Comparison of ENCODE assay signal across 28 mouse cellular contexts in the genomic region with DNA sequence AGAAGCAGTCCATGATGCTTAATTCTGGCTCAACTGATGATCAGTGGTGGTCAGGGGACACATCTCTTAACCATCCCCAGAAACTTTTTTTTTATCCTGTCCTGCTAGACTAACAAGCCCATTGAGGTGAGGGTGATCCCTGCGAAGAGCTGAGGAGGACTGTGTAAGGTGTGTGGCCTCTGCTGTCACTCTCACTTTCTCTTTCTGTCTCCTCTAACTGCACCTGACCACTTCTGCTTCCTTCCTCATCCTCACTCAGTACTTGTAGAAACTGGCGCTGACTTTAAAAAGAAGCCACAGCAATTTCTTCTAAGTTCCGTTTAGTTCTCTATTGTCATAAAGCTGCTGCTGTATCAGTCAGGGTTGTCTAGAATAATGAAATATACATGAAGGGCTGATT. TPM values are rescaled to one million over a fixed set of nuclear protein-coding genes. Genes with fewer than 3 reads are reported as not detected.
DNase-seq lines count a peak whose midpoint lies in the region; ATAC-seq and TF ChIP-seq lines count a peak whose summit lies in the region.
"Had no signal": no experiment of that assay in that cellular context is flagged by ENCODE, and none has a peak within 500 bp of the region (broad histone marks: within the 10 kb centered on the region; RNA-seq: fewer than 3 reads in every experiment).

No protein-coding gene starts in this region.

- DNase-seq in A20 (ENCODE audit: low read depth, low spot score) (peak; percentile 16), CH12.LX (ENCODE audit: extremely low read depth) (peak; percentile 9)
- DNase-seq in hindbrain, postnatal 0 days (ENCODE audit: low spot score): no peak
- no peak for DNase-seq in gastrocnemius, adult 8-10 months (ENCODE audit: low spot score in 2 of 2)
- DNase-seq: adrenal gland, adult 8-10 months; adrenal gland, postnatal 14 days; adrenal gland, postnatal 36 days; B cell, adult 2 months; cerebellum, adult 11-12 months; cerebellum, adult 2 months; cerebellum, adult 9-10 months; cerebellum, postnatal 10 days; cerebellum, postnatal 25 days; embryo, embryonic 11 days; forebrain, postnatal 0 days had no signal

- WGBS in hindbrain, postnatal 0 days: 87% methylated on average over 3 of the region's 3 CpGs
- WGBS in forebrain, embryonic 12.5 days: 93% methylated on average over 3 of the region's 3 CpGs

- no peak overlapping the region for H3K4me2 ChIP-seq in CH12.LX (ENCODE audit: insufficient read depth, low read depth, poor library complexity, severe bottlenecking)
- no peak overlapping the region for H3K4me2 ChIP-seq in hindbrain, postnatal 0 days (ENCODE audit: low read depth, low read length)
- no peak overlapping the region for H3K4me2 ChIP-seq in forebrain, embryonic 12.5 days
- H3K4me2 ChIP-seq: embryonic facial prominence, embryonic 13.5 days; embryonic facial prominence, embryonic 15.5 days; forebrain, embryonic 13.5 days; forebrain, embryonic 15.5 days had no signal

- H3K4me3 ChIP-seq in CH12.LX (replicated peaks in 1 of 3; ENCODE audit: low read depth in 2 of 3, low read length in 2 of 3, poor library complexity in 1 of 3): no peak overlapping the region
- H3K4me3 ChIP-seq in hindbrain, postnatal 0 days (ENCODE audit: low read length): no peak overlapping the region
- no peak overlapping the region for H3K4me3 ChIP-seq in forebrain, embryonic 12.5 days (replicated peaks)
- H3K4me3 ChIP-seq: embryonic facial prominence, embryonic 13.5 days; embryonic facial prominence, embryonic 15.5 days; erythroblast, embryonic 14.5 days; forebrain, embryonic 10.5 days; forebrain, embryonic 13.5 days; forebrain, embryonic 15.5 days had no signal

- in situ Hi-C loops in CH12.LX (cut with MboI; ENCODE audit: low pct_ligation_motif_present, low pct_unique_long_range_greater_than_20kb, low sequenced_read_pairs): no loop called here

- H3K36me3 ChIP-seq in CH12.LX (replicated peaks in 1 of 2; ENCODE audit: control insufficient read depth in 1 of 2, insufficient read depth in 1 of 2, low read length in 1 of 2): no peaks in the 10 kb centered on the region
- H3K36me3 ChIP-seq in hindbrain, postnatal 0 days (ENCODE audit: insufficient read depth, low read length): no peaks in the 10 kb centered on the region
- H3K36me3 ChIP-seq in forebrain, embryonic 12.5 days (replicated peaks): no peaks in the 10 kb centered on the region
- H3K36me3 ChIP-seq: embryonic facial prominence, embryonic 13.5 days; embryonic facial prominence, embryonic 15.5 days; forebrain, embryonic 10.5 days; forebrain, embryonic 15.5 days had no signal

- no peaks in the 10 kb centered on the region for H3K9me3 ChIP-seq in CH12.LX (replicated peaks; ENCODE audit: low read length)
- H3K9me3 ChIP-seq in hindbrain, postnatal 0 days (ENCODE audit: low read length): no peaks in the 10 kb centered on the region
- H3K9me3 ChIP-seq in forebrain, embryonic 12.5 days: no peaks in the 10 kb centered on the region
- H3K9me3 ChIP-seq: embryonic facial prominence, embryonic 13.5 days; embryonic facial prominence, embryonic 15.5 days; forebrain, embryonic 13.5 days; forebrain, embryonic 15.5 days had no signal

- H3K79me2 ChIP-seq in CH12.LX (replicated peaks; ENCODE audit: control insufficient read depth, extremely low read depth, insufficient read depth, poor library complexity, severe bottlenecking): no peaks in the 10 kb centered on the region

- peaks cover 2 to 20% of the 10 kb centered on the region in 2 experiments; a peak in 3 of 4 replicates for H3K4me1 ChIP-seq in CH12.LX (ENCODE audit: control insufficient read depth in 1 of 2, insufficient read depth in 2 of 2)
- no peaks in the 10 kb centered on the region for H3K4me1 ChIP-seq in hindbrain, postnatal 0 days (ENCODE audit: insufficient read depth, low read length)
- H3K4me1 ChIP-seq in forebrain, embryonic 12.5 days: no peaks in the 10 kb centered on the region
- H3K4me1 ChIP-seq: embryonic facial prominence, embryonic 13.5 days; embryonic facial prominence, embryonic 15.5 days; forebrain, embryonic 13.5 days; forebrain, embryonic 15.5 days had no signal

- no peak for TF ChIP-seq POLR2A in CH12.LX (IDR thresholded peaks at IDR 0.05; ENCODE audit: low read depth, low read length)

- H3K9ac ChIP-seq in CH12.LX (ENCODE audit: insufficient read depth, low read depth): no peak overlapping the region
- H3K9ac ChIP-seq in hindbrain, postnatal 0 days (replicated peaks; ENCODE audit: low read length): no peak overlapping the region
- H3K9ac ChIP-seq in forebrain, embryonic 12.5 days: no peak overlapping the region
- H3K9ac ChIP-seq: embryonic facial prominence, embryonic 13.5 days; embryonic facial prominence, embryonic 15.5 days; forebrain, embryonic 13.5 days; forebrain, embryonic 15.5 days; forebrain, postnatal 0 days had no signal

- no peaks in the 10 kb centered on the region for H3K27me3 ChIP-seq in CH12.LX (replicated peaks)
- H3K27me3 ChIP-seq in hindbrain, postnatal 0 days (ENCODE audit: insufficient read depth, low read length): no peaks in the 10 kb centered on the region
- no peaks in the 10 kb centered on the region for H3K27me3 ChIP-seq in forebrain, embryonic 12.5 days
- H3K27me3 ChIP-seq: embryonic facial prominence, embryonic 13.5 days; forebrain, embryonic 13.5 days; forebrain, embryonic 15.5 days had no signal

- TF ChIP-seq CTCF in CH12.LX (conservative IDR thresholded peaks at IDR 0.05 in 1 of 2, IDR thresholded peaks at IDR 0.05 in 1 of 2; ENCODE audit: low read depth in 2 of 2, low read length in 2 of 2): no peak
- no peak for TF ChIP-seq CTCF in hindbrain, postnatal 0 days (IDR thresholded peaks at IDR 0.05; ENCODE audit: low read depth)

- dilution Hi-C loops in CH12.LX (cut with MboI; ENCODE audit: extremely low pct_ligation_motif_present, extremely low pct_unique_long_range_greater_than_20kb, low sequenced_read_pairs): no loop called here

- peak; percentile 40 for ATAC-seq in granulocyte monocyte progenitor cell, adult 5-6 weeks (replicated peaks; ENCODE audit: poor library complexity, severe bottlenecking)
- peak; percentile 47; the same call in 1 of the 2 replicates for ATAC-seq in megakaryocyte, adult 5-6 weeks (ENCODE audit: poor library complexity, severe bottlenecking)
- ATAC-seq in activated CD4-positive, CD25-positive, alpha-beta regulatory T cell, adult 4 months: no peak
- ATAC-seq in hindbrain, postnatal 0 days: no peak
- no peak for ATAC-seq in forebrain, embryonic 12.5 days (ENCODE audit: low FRiP score)
- ATAC-seq: CD4-positive, CD25-positive, alpha-beta regulatory T cell, adult 4 months; forebrain, embryonic 13.5 days; forebrain, embryonic 15.5 days; forebrain, postnatal 0 days had no signal

- TF ChIP-seq RAD21 in CH12.LX (IDR thresholded peaks at IDR 0.05; ENCODE audit: low read depth, low read length): no peak

- no peak overlapping the region for H3K27ac ChIP-seq in CH12.LX (ENCODE audit: insufficient read depth, low read depth)
- no peak overlapping the region for H3K27ac ChIP-seq in hindbrain, postnatal 0 days
- H3K27ac ChIP-seq in forebrain, embryonic 12.5 days: no peak overlapping the region
- H3K27ac ChIP-seq: embryonic facial prominence, embryonic 13.5 days; embryonic facial prominence, embryonic 15.5 days; forebrain, embryonic 10.5 days; forebrain, embryonic 13.5 days; forebrain, embryonic 15.5 days had no signal

- peak; percentile 19; the same call in 1 of the 2 replicates for TF ChIP-seq EP300 in CH12.LX (IDR thresholded peaks at IDR 0.05; ENCODE audit: low read length)

TF ChIP-seq in CH12.LX, 34 proteins besides CTCF, POLR2A, EP300 and RAD21 (continues in another document):
- no peak for TF ChIP-seq ZNF384 (IDR thresholded peaks at IDR 0.05; ENCODE audit: low read depth, low read length)
- TF ChIP-seq ETS1 (conservative IDR thresholded peaks at IDR 0.05; ENCODE audit: low read depth, low read length): 0 out of 2 replicates have a peak, but pooled peaks have one; percentile 18
- TF ChIP-seq USF1 (IDR thresholded peaks at IDR 0.05; ENCODE audit: low read depth, low read length): no peak
- no peak for TF ChIP-seq E2F4 (IDR thresholded peaks at IDR 0.05; ENCODE audit: insufficient replicate concordance, low read depth, low read length)
- peak; percentile 74 for TF ChIP-seq BHLHE40 (IDR thresholded peaks at IDR 0.05; ENCODE audit: low read depth, low read length)
- TF ChIP-seq JUND (conservative IDR thresholded peaks at IDR 0.05; ENCODE audit: low read depth, low read length): no peak
- TF ChIP-seq MAZ (IDR thresholded peaks at IDR 0.05; ENCODE audit: low read depth, low read length): no peak
- TF ChIP-seq TBP (conservative IDR thresholded peaks at IDR 0.05; ENCODE audit: low read depth, low read length): no peak
- TF ChIP-seq TCF12 (IDR thresholded peaks at IDR 0.05; ENCODE audit: low read depth, low read length): no peak

RNA-seq across cellular contexts. Expression of a gene that starts 39.0 kb away (rescaled TPM):
- total RNA-seq in CH12.LX (2012; rRNA removed) (not detected in 2 replicates), CH12.LX (2014; rRNA removed) (not detected in 2 replicates)
- not detected in 2 replicates for polyA plus RNA-seq in CH12.LX (2012; ENCODE audit: insufficient read length, low read depth)
- total RNA-seq in granulocyte monocyte progenitor cell, adult 5-6 weeks (2014; fragmentation: Nextera tagmentation): 3.6 and 5.5 TPM in 2 replicates
- 2.1 and 3.3 TPM in 2 replicates for total RNA-seq in granulocyte monocyte progenitor cell, adult 5-6 weeks (2017)
- 0.65 TPM in 1 of 2 replicates, not detected in the other for total RNA-seq in megakaryocyte, adult 5-6 weeks (2015)
- total RNA-seq in megakaryocyte, adult 5-6 weeks (2017): 0.81 TPM in 1 of 2 replicates, not detected in the other
- polyA plus RNA-seq in activated CD4-positive, CD25-positive, alpha-beta regulatory T cell, adult 4 months (2017; shearing (Covaris generic)): not detected
- not detected in 2 replicates for total RNA-seq in hindbrain, postnatal 0 days (2014; rRNA removed)
- 0.11 and 0.15 TPM in 2 replicates for polyA plus RNA-seq in hindbrain, postnatal 0 days (2015; fragmentation: Nextera tagmentation; extraction: Ambion mirVana)
- not detected in 2 replicates for polyA plus RNA-seq in forebrain, embryonic 12.5 days (2016; fragmentation: Nextera tagmentation; extraction: Ambion mirVana)
- total RNA-seq in gastrocnemius, adult 8-10 months (2022): not detected
- total RNA-seq: ES-E14; forebrain, postnatal 0 days; MEL had no signal
- polyA plus RNA-seq: CD4-positive, CD25-positive, alpha-beta regulatory T cell, adult 4 months; erythroblast, embryonic 14.5 days; forebrain, embryonic 13.5 days; forebrain, embryonic 15.5 days; forebrain, postnatal 0 days had no signal

RNA-seq across cellular contexts. Expression of a gene that starts 58.8 kb away (rescaled TPM):
- total RNA-seq in CH12.LX (2012; rRNA removed) (not detected in 2 replicates), CH12.LX (2014; rRNA removed) (not detected in 2 replicates)
- polyA plus RNA-seq in CH12.LX (2012; ENCODE audit: insufficient read length, low read depth): not detected in 2 replicates
- total RNA-seq in granulocyte monocyte progenitor cell, adult 5-6 weeks (2014; fragmentation: Nextera tagmentation): not detected in 2 replicates
- not detected in 2 replicates for total RNA-seq in granulocyte monocyte progenitor cell, adult 5-6 weeks (2017)
- total RNA-seq in megakaryocyte, adult 5-6 weeks (2015): not detected in 2 replicates
- total RNA-seq in megakaryocyte, adult 5-6 weeks (2017): not detected in 2 replicates
- polyA plus RNA-seq in activated CD4-positive, CD25-positive, alpha-beta regulatory T cell, adult 4 months (2017; shearing (Covaris generic)): not detected
- 0.32 and 1.9 TPM in 2 replicates for total RNA-seq in hindbrain, postnatal 0 days (2014; rRNA removed)
- polyA plus RNA-seq in hindbrain, postnatal 0 days (2015; fragmentation: Nextera tagmentation; extraction: Ambion mirVana): 0.55 and 0.56 TPM in 2 replicates
- polyA plus RNA-seq in forebrain, embryonic 12.5 days (2016; fragmentation: Nextera tagmentation; extraction: Ambion mirVana): 0.37 TPM in 1 of 2 replicates, not detected in the other
- total RNA-seq in gastrocnemius, adult 8-10 months (2022): not detected
- total RNA-seq: MEL had no signal
- polyA plus RNA-seq: CD4-positive, CD25-positive, alpha-beta regulatory T cell, adult 4 months; cerebellum, adult 2 months; erythroblast, embryonic 14.5 days; forebrain, embryonic 13.5 days; forebrain, embryonic 15.5 days had no signal

Comparison
In these comparisons a context has a peak if more than half of its experiments do, and no peak if none do; other contexts are left out.
1. DNase-seq: peak in A20 (single experiment) and CH12.LX (single experiment); none in hindbrain, postnatal 0 days (single experiment) and gastrocnemius, adult 8-10 months (0 of 2).
2. ATAC-seq: peak in granulocyte monocyte progenitor cell, adult 5-6 weeks (single experiment) and megakaryocyte, adult 5-6 weeks (single experiment); none in activated CD4-positive, CD25-positive, alpha-beta regulatory T cell, adult 4 months (single experiment), hindbrain, postnatal 0 days (single experiment) and forebrain, embryonic 12.5 days (single experiment).